Comparison of ENCODE assay signal across 9 mouse cellular contexts in genomic region chr6:136497744-136498143, GRCm38 (mm10). TPM values are rescaled to one million over a fixed set of nuclear protein-coding genes. Genes with fewer than 3 reads are reported as not detected.
DNase-seq lines count a peak whose midpoint lies in the region; ATAC-seq lines count a peak whose summit lies in the region.
"Had no signal": no experiment of that assay in that cellular context is flagged by ENCODE, and none has a peak within 500 bp of the region (broad histone marks: within the 10 kb centered on the region; RNA-seq: fewer than 3 reads in every experiment).

No protein-coding gene starts in this region.

- H3K9me3 ChIP-seq in hindbrain, embryonic 13.5 days: no peaks in the 10 kb centered on the region
- H3K9me3 ChIP-seq: liver, embryonic 15.5 days had no signal

- H3K27me3 ChIP-seq in hindbrain, embryonic 13.5 days: no peaks in the 10 kb centered on the region
- H3K27me3 ChIP-seq: liver, embryonic 15.5 days had no signal

- H3K4me1 ChIP-seq in hindbrain, embryonic 13.5 days (replicated peaks): no peaks in the 10 kb centered on the region

- no peak overlapping the region for H3K27ac ChIP-seq in hindbrain, embryonic 13.5 days
- H3K27ac ChIP-seq: liver, embryonic 15.5 days had no signal

- no peak overlapping the region for H3K4me2 ChIP-seq in hindbrain, embryonic 13.5 days
- H3K4me2 ChIP-seq: liver, embryonic 15.5 days had no signal

- DNase-seq in kidney, postnatal 25 days: peak; percentile 28 to 58
- DNase-seq in kidney, postnatal 14 days: no peak
- DNase-seq in adipocyte (ENCODE audit: low spot score): peak; percentile 53
- peak; percentile 82 for DNase-seq in lung, postnatal 25 days (ENCODE audit: low spot score)
- peak; percentile 81 for DNase-seq in thymus, postnatal 0 days (ENCODE audit: low spot score)
- no peak for DNase-seq in right cerebral cortex, postnatal 25 days
- DNase-seq in yolk sac, embryonic 10.5 days (ENCODE audit: low spot score): no peak

- 65% methylated on average over 5 of the region's 5 CpGs for WGBS in hindbrain, embryonic 13.5 days

- H3K9ac ChIP-seq in hindbrain, embryonic 13.5 days: no peak overlapping the region
- H3K9ac ChIP-seq: liver, embryonic 15.5 days had no signal

- H3K36me3 ChIP-seq in hindbrain, embryonic 13.5 days: no peaks in the 10 kb centered on the region
- H3K36me3 ChIP-seq: liver, embryonic 15.5 days had no signal

- no peak overlapping the region for H3K4me3 ChIP-seq in hindbrain, embryonic 13.5 days
- H3K4me3 ChIP-seq: liver, embryonic 15.5 days had no signal

- no peak for ATAC-seq in hindbrain, embryonic 13.5 days (ENCODE audit: low FRiP score)

RNA-seq across cellular contexts. Expression of gene Atf7ip, which starts 8.2 kb away (rescaled TPM):
- polyA plus RNA-seq in thymus, postnatal 0 days (2015; fragmentation: Nextera tagmentation; extraction: Ambion mirVana): 26.5 and 28.5 TPM in 2 replicates
- 43.3 and 43.5 TPM in 2 replicates for polyA plus RNA-seq in hindbrain, embryonic 13.5 days (2015; fragmentation: Nextera tagmentation; extraction: Ambion mirVana)

Comparison
In these comparisons a context has a peak if more than half of its experiments do, and no peak if none do; other contexts are left out.
1. DNase-seq: peak in kidney, postnatal 25 days (2 of 2), adipocyte (single experiment), lung, postnatal 25 days (single experiment) and thymus, postnatal 0 days (single experiment); none in kidney, postnatal 14 days (single experiment), right cerebral cortex, postnatal 25 days (single experiment) and yolk sac, embryonic 10.5 days (single experiment).